Mouse (Mus musculus) gastrocnemius, adult 8-10 months (tissue): ENCODE results near the gene Ndufaf3. TPM values are rescaled to one million over a fixed set of nuclear protein-coding genes. Genes with fewer than 3 reads are reported as not detected.
A peak's percentile ranks its signal among the peaks of the same experiment; 100 is the strongest.

Experiments
- DNase-seq, 2 experiments: peaks; one replicate each; pipeline ENCODE4 v3.0.0; 2022; ENCODE audit warnings: low spot score in 2 of 2
- microRNA-seq: library from miRNA; unstranded; fragments of <30 nt; microRNA quantifications from one replicate; pipeline ENCODE4 v1.2.0, GENCODE M21; 2022
- total RNA-seq, 4 experiments: library from RNA; stranded (reverse); gene quantifications; 2 replicates each; pipeline ENCODE4 v1.2.4; 2022

The Ndufaf3 gene
- total RNA-seq, 4 experiments from 2014 or later: 31.9 to 34.4 (median 33.0) TPM

DNA sequence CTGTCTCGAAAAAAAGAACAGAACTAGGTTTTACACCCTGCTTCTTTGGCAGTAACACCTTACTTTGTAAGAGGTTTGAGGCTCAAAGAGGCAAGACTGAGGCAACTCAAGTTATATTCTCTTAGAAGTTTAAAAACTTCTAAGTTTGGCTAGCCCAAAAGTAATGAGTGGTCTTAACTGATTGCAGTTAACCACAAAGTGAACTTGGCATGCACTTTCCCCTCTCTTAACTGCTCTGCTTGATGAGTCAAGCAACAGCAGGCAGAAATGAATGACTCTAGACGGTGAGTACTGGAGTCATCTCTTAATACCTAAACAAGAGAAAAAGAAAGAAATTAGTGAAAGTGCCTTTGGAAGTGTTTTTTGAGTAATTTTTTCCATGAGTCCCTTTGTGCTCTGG is 45.6 kb downstream of the Ndufaf3 start:
- DNase-seq: no peak

DNA sequence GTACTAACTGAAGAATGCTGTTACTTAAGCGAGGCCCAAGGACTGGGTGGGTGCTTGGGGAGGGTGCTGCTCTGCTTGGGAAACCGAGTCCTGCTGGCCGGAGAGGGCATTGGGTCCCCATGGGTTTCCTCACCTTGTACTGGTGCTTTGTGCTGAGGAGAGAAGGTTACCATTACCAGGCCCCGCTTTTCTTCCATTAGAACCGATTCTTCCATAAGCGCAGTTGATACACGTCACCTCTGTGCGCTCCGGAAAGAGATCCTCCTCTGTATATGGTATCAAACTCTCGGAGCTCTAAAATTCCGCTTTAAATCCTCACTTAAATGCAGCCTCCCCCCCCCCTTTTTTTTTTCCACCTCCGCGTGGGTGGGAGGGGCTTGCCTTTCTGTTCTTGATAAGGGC is 49.3 kb downstream of the Ndufaf3 start:
- DNase-seq: no peak

DNA sequence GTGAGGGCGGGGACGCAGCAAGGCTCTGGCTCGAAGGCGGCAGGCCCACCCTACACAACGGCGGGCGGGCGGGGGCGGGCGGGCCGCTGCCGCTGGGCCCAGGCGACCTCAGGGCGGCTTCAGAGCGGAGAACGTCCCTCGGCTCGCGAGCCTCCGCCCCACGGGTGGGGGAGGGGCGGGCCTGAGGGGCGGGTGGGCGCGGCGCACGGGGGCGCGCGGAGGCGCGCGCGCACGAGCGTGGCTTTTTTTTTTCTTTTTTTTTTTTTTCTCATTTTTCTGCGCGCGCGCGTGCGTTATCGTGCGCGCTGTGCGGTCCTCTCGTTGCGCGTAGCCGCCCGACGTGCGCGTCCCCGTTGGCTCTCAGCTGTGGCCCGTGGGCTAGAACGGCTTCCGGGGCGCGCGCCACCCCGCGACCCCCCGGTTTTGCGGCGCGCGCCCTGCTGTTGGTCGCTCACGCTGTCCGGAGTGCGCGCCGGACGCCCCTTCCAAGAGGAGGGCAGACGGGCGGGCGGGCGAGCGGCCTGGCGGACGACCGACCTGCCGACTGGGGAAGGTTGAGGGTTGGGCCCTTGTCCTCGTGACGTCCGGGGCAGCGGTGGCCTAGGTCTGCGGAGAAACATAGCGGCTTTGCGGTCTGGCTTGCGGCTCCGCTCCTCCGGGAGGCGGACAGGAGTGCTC is 49.8 kb downstream of the Ndufaf3 start:
- DNase-seq: peak; percentile 53 to 67

DNA sequence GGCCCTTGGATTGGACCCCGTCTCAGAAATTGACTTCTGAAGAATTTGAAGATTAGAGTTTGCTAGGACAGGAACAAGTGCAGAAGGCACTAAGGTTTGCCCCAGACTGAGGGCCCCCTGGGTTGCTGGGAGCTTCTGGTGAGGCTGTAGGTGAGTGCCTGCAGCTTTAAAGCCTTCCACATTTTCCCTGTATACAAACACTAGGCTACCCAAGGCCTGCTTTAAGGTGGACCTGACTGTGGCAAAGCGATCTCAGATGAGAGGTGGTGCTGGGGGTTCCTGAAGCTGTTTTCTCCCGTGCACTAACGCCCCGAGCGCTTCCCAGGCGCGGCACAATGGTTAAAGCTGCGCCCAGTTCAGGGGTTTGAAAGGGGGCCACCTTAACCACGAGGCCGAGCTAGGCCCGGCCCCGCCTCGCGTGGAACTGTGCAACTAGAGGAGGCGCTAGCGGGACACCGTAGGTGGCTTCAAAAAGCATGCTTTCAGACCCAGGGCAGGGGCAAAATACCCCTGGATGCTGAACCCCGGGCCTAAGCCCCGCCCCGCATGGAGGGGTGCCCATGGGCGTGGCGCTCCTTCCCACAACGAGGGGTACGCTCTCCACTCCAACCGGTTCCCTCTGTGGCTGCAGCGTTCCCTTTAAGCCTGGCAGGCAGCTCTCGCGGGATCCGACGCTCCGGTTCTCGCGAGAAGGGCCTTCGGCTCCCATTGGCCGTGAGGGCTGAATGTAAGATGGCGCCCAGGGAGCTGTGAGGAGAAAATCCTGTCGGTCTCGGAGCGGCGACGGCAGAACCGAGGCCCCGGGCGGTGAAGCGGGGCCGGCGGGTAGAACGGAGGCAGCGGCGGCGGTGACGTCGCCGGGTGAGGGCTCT is 50.6 kb downstream of the Ndufaf3 start, which contains the start of gene Qrich1:
TSS of gene Qrich1 (plus strand) at position 427 of the 872 bp plus-strand sequence.
- DNase-seq: peak; percentile 93 to 94

Small RNA genes lying within 50 kb of the gene (microRNA-seq; reads per million reads assigned to microRNA genes)
- gene Gm24083 (not detected), gene Mir191 (not detected), gene Mir425 (607 reads per million, percentile 73 among the genes with 10 or more reads in this experiment)

Other genes with a start within 250 kb of the Ndufaf3 start
- gene Gpx1, start 228.5 kb downstream of the Ndufaf3 start, total RNA-seq: 10 to 100 TPM; 66.3 to 72.7 (median 68.8) TPM
- gene Usp4, start 219.6 kb downstream of the Ndufaf3 start, total RNA-seq: 10 to 100 TPM; 72.7 to 90.9 (median 87.3) TPM
- gene 1700102P08Rik, start 174.6 kb downstream of the Ndufaf3 start, total RNA-seq: 1 to 10 TPM in 2 of 4 experiments, under 1 TPM in 2; 0.53 to 1.3 (median 0.97) TPM
- gene Ccdc36, start 138.9 kb downstream of the Ndufaf3 start, total RNA-seq: not detected
- gene BC048562, start 131.0 kb downstream of the Ndufaf3 start, total RNA-seq: not detected
- gene Ccdc71, start 106.9 kb downstream of the Ndufaf3 start, total RNA-seq: 10 to 100 TPM; 13.8 to 21.0 (median 16.3) TPM
- gene Klhdc8b, start 105.9 kb downstream of the Ndufaf3 start, total RNA-seq: 1 to 10 TPM; 1.3 to 2.7 (median 2.2) TPM
- gene Lamb2, start 87.7 kb downstream of the Ndufaf3 start, total RNA-seq: 100 to 1,000 TPM; 112 to 139 (median 128) TPM
- gene Usp19, start 76.8 kb downstream of the Ndufaf3 start, total RNA-seq: 100 to 1,000 TPM; 118 to 134 (median 128) TPM
- 100 to 1,000 TPM in 1 of 4 experiments, 10 to 100 TPM in 3; 78.6 to 107 (median 95.6) TPM for gene Qars, start 59.7 kb downstream of the Ndufaf3 start, total RNA-seq
- gene Qrich1, start 50.6 kb downstream of the Ndufaf3 start, total RNA-seq: 10 to 100 TPM; 44.8 to 59.1 (median 55.7) TPM
- gene Impdh2, start 7.1 kb downstream of the Ndufaf3 start, total RNA-seq: 10 to 100 TPM; 60.2 to 78.6 (median 63.1) TPM
- gene Dalrd3, start 2.5 kb upstream of the Ndufaf3 start, total RNA-seq: 1 to 10 TPM; 6.0 to 9.1 (median 7.6) TPM
- gene Wdr6, start 11.3 kb upstream of the Ndufaf3 start, total RNA-seq: 1 to 10 TPM; 6.6 to 8.4 (median 7.7) TPM
- gene P4htm, start 30.2 kb upstream of the Ndufaf3 start, total RNA-seq: 1 to 10 TPM; 3.8 to 5.5 (median 4.9) TPM
- gene Arih2, start 82.0 kb upstream of the Ndufaf3 start, total RNA-seq: 10 to 100 TPM; 68.7 to 85.9 (median 81.8) TPM
- gene Slc25a20, start 94.7 kb upstream of the Ndufaf3 start, total RNA-seq: 10 to 100 TPM; 62.5 to 78.8 (median 68.7) TPM
- 100 to 1,000 TPM; 182 to 235 (median 191) TPM for gene Prkar2a, start 121.9 kb upstream of the Ndufaf3 start, total RNA-seq
- 10 to 100 TPM; 12.0 to 15.8 (median 14.2) TPM for gene Ip6k2, start 216.4 kb upstream of the Ndufaf3 start, total RNA-seq
- gene Nckipsd, start 240.9 kb upstream of the Ndufaf3 start, total RNA-seq: 1 to 10 TPM; 3.6 to 4.9 (median 4.2) TPM